ENCODE assay signal across 16 mouse cellular contexts in genomic region chr6:45843736-45844135, GRCm38 (mm10).
"Had no signal": no experiment of that assay in that cellular context is flagged by ENCODE, and none has a peak within 500 bp of the region (broad histone marks: within the 10 kb centered on the region; RNA-seq: fewer than 3 reads in every experiment).

No protein-coding gene starts in this region.

- DNase-seq: gastrocnemius, adult 2 months; gastrocnemius, postnatal 10 days; gastrocnemius, postnatal 25 days; heart, adult 18-20 months; heart, postnatal 10 days; kidney, adult 11 months; kidney, adult 2 months; kidney, adult 9 months; kidney, postnatal 14 days; kidney, postnatal 36 days; layer of hippocampus, postnatal 36 days; left cerebral cortex, postnatal 4 days had no signal

- ATAC-seq: forebrain, embryonic 16.5 days; hindbrain, postnatal 0 days; intestine, embryonic 16.5 days; liver, embryonic 12.5 days had no signal
